Mouse (Mus musculus) CD4-positive, CD25-positive, alpha-beta regulatory T cell, adult 4 months (primary cell): ENCODE results near the gene Sox8. TPM values are rescaled to one million over a fixed set of nuclear protein-coding genes. Genes with fewer than 3 reads are reported as not detected.

Experiments used
- ATAC-seq: one replicate; pipeline ENCODE4 v1.8.0; 2017
- polyA plus RNA-seq, 2 experiments: library from polyadenylated mRNA; unstranded; fragments of 100-300 nt; shearing (Covaris generic); gene quantifications; one replicate each; pipeline ENCODE4 v1.2.1; 2017

The Sox8 gene
- polyA plus RNA-seq, 2 experiments from 2014 or later = not detected

- ATAC-seq = no peak
These were observed 14.5 kb downstream of the Sox8 start for GRCm38 (mm10) chr17:25555666-25556629.

- no peak for ATAC-seq
These were observed 15.3 kb downstream of the Sox8 start for GRCm38 (mm10) chr17:25555159-25555558.

DNA sequence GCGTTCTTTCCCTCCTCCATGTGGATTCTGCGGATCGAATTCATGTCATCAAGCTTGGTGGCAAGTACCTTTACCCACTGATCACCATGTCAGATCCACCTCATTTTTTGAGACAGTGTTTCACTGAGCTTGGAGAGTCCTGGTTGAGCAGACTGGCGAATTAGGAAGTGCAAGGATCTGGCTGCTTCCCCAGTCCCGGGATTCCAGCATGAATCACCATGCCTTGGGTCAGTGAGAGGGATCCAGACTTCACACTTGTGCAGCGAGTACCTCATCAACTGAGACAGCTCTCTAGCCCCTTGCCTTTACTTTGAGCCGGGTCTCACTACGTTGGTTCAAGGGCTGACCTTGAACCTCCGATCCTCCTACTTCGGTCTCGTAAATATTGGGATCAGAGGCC lies 19.2 kb downstream of the Sox8 start:
- no peak for ATAC-seq

GRCm38 (mm10) chr17:25550020-25550419 lies 20.5 kb downstream of the Sox8 start:
- ATAC-seq = no peak

DNA sequence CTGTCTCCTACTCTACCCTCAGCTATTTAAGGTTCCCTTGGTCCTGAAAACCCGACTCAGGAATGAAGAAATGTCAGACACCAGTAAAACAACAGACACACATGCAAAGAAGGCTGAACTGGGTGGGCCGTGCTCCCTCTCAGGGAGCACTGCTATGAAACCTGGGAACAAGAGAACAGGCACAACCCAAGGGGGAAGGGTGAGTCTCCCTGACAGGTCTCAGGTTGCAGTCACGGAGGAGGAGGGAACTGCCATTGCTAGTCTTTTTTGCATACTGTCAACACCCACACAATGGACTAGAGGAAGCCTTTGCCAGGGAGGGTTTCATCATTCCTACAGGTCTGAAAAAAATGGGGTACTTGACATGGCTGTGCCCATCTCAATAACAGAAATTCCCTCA lies 23.5 kb downstream of the Sox8 start:
- no peak for ATAC-seq

DNA sequence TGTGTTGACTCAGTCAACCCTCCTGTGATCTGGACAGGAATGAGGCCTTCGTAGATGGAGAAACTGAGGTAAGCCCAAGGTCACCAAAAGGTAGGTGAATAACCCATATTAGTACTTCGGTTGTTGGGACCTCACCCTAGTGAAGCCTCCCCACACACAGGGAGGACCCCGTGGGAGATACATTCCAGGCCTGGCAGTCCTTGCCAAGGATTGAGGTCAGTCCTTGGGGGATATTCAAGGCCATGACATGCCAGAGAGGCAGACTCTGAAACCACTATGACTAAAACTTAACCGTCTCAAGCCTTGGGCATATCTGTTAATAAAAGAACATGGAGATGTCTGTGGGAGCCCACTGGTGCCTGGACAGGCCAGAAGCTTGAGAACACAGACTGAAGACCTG lies 28.7 kb downstream of the Sox8 start:
- no peak for ATAC-seq

DNA sequence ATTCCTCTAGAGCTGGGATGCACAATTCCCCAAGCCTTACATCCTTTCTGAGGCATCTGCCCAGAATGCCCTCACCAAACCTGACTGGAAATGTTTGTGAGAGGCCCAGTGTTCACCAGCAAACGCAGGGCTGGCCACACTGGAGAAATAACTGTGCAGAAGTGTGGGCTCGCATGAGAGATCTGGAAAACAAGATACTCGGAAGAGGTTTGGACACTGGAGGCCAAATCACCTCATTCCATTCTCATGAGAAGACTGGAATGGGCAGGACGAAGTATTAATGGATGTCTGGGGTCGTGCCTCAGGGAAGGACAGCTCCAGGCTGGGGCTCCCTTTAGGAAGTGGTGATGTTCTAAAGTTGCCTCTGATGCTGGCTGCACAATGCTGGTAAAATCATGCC lies 29.8 kb downstream of the Sox8 start:
- ATAC-seq = no peak

DNA sequence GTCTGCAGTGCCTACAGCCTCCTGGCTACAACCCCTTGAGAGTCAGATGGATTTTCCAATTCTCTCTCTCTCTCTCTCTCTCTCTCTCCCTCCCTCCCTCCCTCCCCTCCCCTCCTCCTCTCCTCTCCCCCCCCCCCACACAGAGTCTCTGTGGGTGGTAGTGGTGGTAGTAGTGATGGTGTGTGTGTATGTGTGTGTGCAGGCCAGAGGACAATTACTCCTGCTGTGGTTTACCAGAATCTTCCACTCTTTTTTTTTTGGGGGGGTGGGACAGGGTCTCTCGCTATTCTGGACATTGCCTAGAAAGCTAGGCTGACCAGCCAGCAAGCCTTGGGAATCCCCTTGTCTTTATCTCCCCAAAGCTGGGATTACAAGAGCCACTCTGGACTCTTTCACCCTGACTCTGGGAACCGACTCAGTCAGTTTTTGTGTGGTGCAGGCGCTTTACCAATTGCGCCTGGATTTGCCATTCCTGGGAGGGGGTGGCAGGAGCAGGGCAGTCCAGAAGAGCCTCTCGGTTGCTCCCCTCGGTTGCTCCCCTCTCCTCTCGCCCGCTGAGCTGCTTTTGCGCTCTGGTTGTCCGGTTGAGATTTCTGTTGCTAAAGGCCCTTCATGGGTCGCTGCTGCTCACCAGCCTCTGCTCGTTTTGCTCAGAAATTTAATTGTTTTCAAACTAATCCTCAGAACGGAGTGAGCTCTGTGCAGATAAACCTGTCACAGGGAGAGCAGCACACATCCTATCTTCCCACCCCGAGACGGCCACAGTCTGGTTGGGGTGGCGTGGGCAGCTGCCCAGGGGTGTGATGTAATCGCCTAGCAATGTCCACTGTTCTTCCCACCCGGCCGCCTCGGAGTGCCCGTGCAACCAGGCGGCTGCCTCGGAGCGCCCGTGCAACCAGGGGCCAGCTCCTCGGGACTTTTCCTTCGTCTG lies 31.3 kb downstream of the Sox8 start:
- no peak for ATAC-seq

DNA sequence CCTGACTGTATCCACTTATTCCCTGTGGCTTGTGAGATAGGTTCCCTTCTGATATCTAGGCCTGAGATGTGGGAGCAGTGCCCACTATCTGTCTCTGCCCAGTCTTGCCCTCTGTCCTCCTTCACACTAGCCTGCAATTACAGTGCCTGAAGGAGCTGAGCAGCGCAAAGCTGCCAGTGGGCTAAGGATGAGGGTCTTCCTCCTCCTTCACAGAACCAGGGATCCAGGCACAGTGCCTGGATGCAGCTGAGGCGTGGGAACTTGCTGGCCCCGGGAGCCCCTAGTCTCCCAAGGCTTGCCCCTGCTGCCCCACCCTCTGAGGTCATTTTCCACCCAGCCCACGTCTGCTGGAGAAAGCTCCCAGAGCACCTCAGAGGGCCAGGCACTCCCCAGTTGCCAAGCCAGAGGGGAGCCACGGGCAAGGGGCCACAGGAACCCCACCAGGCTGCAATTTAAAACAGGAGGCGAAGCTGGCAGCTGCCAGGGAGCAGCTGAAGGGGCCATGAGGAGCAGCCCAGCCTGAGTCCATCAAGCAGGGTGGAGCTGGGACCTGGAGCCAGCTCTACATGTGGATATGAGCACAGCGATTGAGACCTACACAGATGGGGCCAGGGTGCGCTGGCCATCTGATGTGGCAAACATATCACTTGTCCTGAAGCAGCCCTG lies 40.0 kb downstream of the Sox8 start:
- no peak for ATAC-seq

DNA sequence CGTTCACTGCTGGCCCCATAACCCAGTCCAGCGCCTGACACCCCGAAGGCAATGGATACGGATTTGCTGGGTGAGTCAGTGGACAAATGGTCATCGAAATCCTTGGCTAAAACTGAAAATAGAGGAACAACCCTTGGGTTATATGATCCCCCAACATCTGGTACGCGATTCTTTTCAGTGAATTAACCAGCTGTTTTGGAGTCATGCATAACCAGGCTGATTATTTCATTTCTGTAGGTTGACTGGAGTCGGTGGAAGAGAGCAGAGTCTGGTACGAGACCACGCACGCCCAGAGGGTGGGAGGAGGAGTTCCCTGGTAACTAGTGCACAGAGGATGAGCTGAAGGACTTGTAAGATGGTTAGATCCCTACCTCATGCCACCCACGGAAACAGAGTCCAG lies 48.4 kb downstream of the Sox8 start:
- ATAC-seq = no peak

DNA sequence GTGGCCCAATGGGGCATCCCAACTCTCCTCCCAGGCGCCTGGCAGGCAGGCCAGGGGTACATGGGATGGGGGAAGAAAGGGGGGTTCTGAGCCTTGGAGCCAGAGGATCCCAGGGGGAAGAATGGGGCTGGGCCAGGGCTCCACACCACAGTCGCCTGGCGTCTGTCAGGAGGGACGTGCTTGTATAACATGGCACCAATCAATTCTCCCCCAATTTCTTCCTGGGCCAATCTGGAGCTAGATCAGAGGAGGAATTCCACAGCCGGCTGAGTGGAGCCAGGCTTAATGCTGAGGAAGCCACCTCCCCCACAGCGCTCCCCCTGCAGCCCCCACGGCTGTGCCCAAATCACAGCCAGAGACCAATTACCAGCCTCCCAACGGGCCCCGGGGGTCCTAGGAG lies 50.0 kb downstream of the Sox8 start:
- ATAC-seq = no peak

DNA sequence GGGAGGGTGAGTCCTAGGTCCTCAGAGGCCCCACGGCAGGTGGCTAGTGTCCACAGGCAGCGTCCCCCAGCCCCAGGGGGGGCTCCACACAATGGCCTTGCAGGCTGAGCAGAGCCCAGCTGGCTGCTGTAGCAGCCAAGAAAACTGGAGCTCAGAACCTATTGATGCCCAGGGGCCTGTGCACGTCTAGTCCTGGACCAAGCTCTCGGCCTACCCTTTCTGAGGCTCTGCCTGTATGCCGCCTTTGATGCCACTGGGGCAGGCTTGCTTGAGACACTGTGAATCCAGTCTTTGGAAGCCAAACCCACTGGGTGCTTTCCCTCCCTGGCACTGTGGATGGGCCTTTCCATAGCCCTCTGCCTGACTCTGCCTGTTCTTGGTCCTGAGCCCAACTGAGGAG lies 51.0 kb downstream of the Sox8 start:
- ATAC-seq = no peak

- no peak for ATAC-seq
These were observed 52.3 kb downstream of the Sox8 start for GRCm38 (mm10) chr17:25518144-25518543.

- no peak for ATAC-seq
These were observed 54.2 kb downstream of the Sox8 start for GRCm38 (mm10) chr17:25516315-25516714.

Other genes starting within 250 kb of the Sox8 start
- not detected for gene Tpsab1, start 225.1 kb downstream of the Sox8 start, polyA plus RNA-seq
- gene Tpsb2, start 204.4 kb downstream of the Sox8 start, polyA plus RNA-seq = not detected
- gene Tpsg1, start 201.4 kb downstream of the Sox8 start, polyA plus RNA-seq = not detected
- not detected for gene Cacna1h, start 136.9 kb downstream of the Sox8 start, polyA plus RNA-seq
- gene Tekt4, start 116.1 kb downstream of the Sox8 start, polyA plus RNA-seq = not detected
- not detected for gene Sstr5, start 73.4 kb downstream of the Sox8 start, polyA plus RNA-seq
- gene Lmf1, start 8.4 kb upstream of the Sox8 start, polyA plus RNA-seq = 10 to 100 TPM; 22.0 to 26.0 TPM
- not detected for gene Gng13, start 146.5 kb upstream of the Sox8 start, polyA plus RNA-seq
- gene Chtf18, start 156.7 kb upstream of the Sox8 start, polyA plus RNA-seq = 1 to 10 TPM; 3.5 to 5.9 TPM
- gene Rpusd1, start 157.0 kb upstream of the Sox8 start, polyA plus RNA-seq = 10 to 100 TPM; 12.8 to 16.8 TPM
- gene Mslnl, start 165.4 kb upstream of the Sox8 start, polyA plus RNA-seq = not detected
- not detected for gene Msln, start 183.7 kb upstream of the Sox8 start, polyA plus RNA-seq
- gene Narfl, start 203.1 kb upstream of the Sox8 start, polyA plus RNA-seq = 10 to 100 TPM; 21.4 to 29.8 TPM
- gene Haghl, start 215.0 kb upstream of the Sox8 start, polyA plus RNA-seq = 10 to 100 TPM; 26.8 to 37.4 TPM
- gene Ccdc78, start 215.9 kb upstream of the Sox8 start, polyA plus RNA-seq = 1 to 10 TPM in 1 of 2 experiments, under 1 TPM in 1; 0.28 to 1.4 TPM
- 100 to 1,000 TPM; 192 to 257 TPM for gene Fam173a, start 222.2 kb upstream of the Sox8 start, polyA plus RNA-seq
- gene AC134908.4, start 225.0 kb upstream of the Sox8 start, polyA plus RNA-seq = not detected
- gene Metrn, start 226.4 kb upstream of the Sox8 start, polyA plus RNA-seq = 1 to 10 TPM; 3.6 to 7.0 TPM
- gene Fbxl16, start 238.4 kb upstream of the Sox8 start, polyA plus RNA-seq = not detected